Mouse (Mus musculus) G1E-ER4 (cell line): ENCODE results near the gene Fbxl14. TPM values are rescaled to one million over a fixed set of nuclear protein-coding genes. Genes with fewer than 3 reads are reported as not detected.

Experiments used
- GATA1 ChIP-seq: IDR thresholded peaks from one replicate; pipeline ENCODE4 v1.8.0; 2012; ENCODE audit warnings: low read length, inconsistent platforms
- polyA plus RNA-seq: library from polyadenylated mRNA; stranded (reverse); fragments of >175 nt; gene quantifications from 2 replicates; pipeline ENCODE4 v1.2.3, GENCODE M21; 2012

Fbxl14 gene
- polyA plus RNA-seq, 1 experiment = 69.0 TPM

DNA sequence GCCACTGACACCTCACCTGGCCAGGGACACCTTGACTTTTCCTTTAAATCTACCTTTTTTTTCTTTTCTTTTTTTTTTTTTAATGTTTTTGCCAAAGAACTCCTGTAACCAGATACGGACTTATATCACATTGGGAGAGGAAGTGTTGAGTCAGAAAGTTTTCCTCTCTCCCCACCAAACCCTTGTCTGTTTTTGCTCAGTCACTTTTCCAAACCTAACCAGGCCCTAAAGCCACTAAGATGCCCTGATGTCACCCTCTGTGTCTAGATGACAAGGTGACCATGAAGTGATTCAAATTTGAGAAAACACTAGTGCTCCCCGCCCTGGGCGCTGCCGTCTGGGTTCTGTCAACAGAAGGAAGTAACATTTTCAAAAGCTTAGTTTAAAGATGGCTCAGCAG is 20.4 kb upstream of the Fbxl14 start:
- no peak for TF ChIP-seq GATA1

DNA sequence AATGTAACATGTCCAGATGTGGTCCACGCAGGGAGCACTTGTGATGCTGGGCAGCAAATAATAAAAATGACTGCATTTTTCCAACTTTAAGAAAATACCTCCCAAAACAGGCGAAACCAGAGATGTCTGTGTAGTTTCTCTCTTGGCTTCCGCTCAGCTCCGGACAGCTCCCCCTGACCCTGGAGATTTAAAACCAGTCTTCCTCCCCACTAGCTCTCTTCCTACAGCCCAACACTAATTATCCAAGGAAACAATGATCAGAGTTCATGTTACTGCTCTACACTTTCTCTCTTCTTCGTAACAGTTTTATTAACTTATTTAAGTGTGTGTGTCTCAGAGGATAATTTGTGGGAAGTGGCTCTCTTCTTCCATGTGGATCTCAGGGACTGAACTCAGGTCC is 19.1 kb upstream of the Fbxl14 start:
- TF ChIP-seq GATA1 = no peak

DNA sequence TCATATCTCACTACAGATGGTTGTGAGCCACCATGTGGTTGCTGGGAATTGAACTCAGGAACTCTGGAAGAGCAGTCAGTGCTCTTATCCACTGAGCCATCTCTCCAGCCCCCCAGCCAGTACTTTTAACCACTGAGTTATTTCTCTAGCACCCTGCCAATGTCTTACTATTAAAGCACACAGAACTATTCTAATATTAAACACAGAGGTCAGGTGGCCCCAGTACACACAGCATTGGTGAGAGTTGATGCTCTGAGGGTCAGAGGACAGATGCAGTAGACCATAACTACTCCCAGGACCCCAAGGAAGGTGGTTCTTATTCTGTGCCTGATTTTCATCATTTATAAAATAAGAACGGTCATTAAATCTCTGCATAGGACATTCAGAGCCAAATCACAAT is 13.3 kb upstream of the Fbxl14 start:
- TF ChIP-seq GATA1 = no peak

DNA sequence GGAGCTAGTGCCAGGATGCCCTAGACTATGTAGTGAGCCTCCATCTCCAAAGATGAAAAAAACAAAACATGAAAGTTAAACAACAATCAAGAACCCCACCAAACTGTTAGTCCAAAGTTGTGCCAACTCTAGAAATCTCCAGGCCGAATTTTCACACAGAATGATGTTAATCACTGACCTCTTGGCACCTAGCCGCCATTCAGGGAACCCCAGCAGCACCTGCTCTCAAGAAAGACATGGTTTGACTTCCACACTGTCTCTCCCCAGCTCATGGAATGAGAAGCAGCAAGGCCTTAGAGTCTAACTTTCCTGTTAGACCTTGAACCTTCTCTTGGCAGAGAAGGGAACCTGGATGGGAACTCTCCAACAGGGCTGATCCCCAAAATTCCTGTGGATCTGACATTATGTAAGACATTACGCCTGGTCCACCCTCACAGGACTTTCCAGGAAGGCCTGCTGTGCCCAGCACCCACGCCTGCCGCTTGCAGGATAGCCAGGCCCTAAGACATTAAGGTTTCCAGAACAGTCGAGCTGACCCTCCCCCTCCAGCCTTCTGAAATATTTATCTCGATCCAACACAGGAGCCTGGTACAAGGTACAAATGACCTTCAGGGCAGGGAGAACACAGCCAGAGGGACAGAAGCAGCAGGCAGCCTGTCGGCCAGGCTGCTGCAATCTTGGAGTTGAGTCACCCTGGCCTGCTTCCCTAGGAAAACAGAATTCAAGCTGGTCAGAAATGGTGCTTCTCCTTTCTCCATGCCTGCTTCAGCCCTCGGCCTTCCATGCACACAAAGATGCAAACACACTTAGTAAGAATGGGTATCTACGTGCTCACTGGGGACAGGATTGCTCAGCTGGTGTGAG is 12.3 kb upstream of the Fbxl14 start:
- TF ChIP-seq GATA1 = no peak

DNA sequence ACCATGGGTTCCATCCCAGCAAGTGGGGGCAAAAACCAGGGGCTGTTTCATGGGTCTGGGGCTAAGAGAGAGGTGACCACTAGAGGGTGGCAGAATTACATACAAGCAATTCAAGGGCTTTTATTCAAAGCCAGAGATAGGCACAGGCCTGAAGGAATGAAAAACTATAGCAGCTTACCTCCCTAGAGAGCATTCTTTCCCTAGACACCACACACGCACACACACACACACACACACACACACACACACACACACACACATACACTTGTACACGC is 11.7 kb upstream of the Fbxl14 start:
- TF ChIP-seq GATA1 = no peak

DNA sequence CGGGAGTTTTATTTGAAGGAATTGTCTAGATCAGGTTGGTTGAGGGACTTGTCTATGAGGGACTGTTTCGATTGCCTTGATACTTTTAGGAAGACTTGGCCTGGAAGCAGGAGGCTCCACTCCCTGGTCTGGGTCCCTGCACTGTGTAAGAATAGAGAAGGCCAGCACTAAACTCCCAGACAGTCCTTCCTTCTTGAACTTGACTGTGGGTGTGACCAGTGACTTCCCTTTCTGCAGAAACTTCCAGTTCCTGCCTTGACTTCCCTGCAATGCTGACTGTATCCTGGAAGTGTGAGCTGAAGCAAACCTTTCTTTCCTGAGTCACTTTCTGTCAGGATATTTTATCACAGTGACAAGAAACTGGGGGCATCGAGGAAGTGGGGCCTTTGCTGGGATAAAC is 8.7 kb upstream of the Fbxl14 start:
- TF ChIP-seq GATA1 = no peak

DNA sequence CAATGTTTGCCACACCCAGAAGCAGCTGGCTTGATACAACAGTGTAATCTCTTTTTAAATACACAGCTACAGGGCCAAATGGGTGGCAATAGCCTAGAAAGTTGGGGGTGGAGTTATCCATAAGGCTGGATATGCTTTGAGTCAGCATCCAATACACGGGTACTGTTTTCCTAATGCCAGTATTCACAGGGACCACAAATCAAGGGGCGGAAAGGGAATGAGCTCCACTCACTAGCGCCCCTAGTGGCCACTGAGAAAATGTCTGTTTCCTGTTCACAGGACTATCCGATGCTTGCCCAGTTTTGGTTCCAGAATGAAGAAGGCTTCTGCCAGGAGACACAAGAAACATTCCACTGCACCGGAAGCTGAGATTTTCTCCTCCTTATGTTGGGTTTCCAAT is 7.3 kb upstream of the Fbxl14 start:
- TF ChIP-seq GATA1 = no peak

DNA sequence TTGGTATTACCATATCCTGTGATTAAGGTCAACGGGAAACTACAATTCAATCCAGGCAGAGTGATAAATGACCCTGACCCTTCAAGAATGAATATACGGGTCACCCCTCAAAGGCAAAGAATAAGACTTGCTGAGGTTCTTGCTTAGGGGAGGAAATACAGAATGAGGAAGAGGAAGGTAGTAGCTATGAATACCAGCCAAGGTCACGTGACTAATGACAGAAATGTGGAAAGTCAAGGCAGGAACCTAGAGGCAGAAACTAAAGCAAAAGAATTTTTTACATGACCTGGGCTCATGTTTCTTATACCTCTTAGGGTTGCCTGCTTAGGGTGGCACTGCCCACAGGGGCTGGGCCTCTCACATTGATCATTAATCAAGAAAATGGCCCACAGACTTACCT is 6.8 kb upstream of the Fbxl14 start:
- TF ChIP-seq GATA1 = no peak

DNA sequence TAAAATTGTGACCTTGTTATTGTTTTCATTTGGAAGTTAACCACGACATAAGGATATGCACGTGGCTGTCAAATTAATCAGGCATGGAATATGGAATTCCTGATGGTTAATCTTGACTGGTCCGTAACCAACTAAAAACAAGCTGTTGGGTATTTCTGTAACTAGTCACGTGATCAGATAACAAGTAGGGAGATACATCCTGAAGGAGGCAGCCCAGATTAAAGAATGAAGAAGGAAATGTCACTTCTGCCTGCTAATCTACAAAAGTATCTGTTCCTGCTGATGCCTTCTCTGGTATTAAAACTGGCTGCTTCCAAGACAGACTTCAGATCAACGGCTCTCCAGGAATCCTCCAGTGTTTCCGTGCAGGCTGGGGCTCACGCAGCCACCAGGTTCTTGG is 6.0 kb upstream of the Fbxl14 start:
- peak; percentile 41 for TF ChIP-seq GATA1

DNA sequence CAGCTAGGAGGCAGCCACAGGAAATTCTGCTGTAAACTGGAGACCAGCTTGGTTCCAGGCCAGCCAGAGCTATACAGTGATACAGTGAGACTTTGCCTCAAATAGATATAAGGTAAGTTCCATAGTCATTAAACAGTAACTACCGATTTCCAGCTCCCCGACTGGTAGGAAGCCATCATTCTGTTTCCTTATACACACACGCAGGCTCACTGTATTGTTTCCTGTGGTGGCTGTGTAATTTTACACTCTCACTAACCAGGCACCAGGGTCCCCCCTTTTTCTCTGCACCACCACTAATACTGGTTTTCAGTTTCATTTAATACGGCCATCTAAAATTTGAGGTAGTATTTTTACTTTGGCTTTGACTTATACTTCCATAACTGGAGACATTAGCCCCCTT is 5.5 kb upstream of the Fbxl14 start:
- no peak for TF ChIP-seq GATA1

DNA sequence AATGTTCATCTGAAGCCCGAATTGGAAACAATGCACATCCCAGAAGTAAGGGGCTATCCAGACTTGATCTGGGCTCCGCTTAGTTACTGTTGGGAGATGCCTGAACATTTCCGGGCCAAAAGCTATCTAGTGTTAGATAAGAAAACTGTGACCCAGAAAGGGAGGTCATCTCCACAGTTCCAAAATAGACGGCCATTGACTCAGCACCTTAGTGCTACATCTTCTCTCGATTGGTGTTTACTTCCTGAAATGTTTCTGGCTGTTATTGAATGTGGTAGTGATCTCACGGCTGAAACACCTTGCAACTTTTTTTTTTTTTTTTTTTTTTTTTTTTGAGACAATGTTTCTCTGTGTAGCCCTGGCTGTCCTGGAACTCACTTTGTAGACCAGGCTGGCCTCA is 3.5 kb upstream of the Fbxl14 start:
- no peak for TF ChIP-seq GATA1

DNA sequence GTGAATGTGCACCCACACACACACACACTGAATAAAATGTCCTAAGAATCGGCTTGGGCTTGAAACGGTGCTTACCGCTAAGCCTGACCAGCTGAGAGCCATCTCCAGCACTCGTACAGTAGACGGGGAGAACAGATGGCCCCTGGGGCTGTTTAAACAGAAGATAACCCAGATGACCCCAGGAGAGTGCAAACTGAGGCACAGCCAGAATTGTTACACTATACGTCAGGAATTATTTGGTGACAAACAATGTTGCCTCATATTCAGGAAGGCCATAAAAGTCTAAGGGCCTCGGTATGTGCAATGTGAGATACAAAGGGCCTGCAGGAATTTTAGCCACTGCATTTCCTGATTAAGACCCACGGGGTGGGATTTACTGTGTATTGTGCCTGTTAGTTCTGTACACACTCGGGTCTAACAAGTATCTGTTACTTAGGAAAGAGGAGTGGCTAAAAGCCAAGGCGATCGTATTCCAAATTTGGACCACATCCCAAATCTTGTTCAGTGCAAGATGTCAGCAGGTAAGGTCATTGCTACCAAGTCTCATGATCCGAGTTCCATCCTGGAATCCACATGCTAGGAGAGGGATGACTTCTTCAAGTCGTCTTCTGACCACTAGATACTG is 1.7 kb upstream of the Fbxl14 start:
- TF ChIP-seq GATA1 = no peak

DNA sequence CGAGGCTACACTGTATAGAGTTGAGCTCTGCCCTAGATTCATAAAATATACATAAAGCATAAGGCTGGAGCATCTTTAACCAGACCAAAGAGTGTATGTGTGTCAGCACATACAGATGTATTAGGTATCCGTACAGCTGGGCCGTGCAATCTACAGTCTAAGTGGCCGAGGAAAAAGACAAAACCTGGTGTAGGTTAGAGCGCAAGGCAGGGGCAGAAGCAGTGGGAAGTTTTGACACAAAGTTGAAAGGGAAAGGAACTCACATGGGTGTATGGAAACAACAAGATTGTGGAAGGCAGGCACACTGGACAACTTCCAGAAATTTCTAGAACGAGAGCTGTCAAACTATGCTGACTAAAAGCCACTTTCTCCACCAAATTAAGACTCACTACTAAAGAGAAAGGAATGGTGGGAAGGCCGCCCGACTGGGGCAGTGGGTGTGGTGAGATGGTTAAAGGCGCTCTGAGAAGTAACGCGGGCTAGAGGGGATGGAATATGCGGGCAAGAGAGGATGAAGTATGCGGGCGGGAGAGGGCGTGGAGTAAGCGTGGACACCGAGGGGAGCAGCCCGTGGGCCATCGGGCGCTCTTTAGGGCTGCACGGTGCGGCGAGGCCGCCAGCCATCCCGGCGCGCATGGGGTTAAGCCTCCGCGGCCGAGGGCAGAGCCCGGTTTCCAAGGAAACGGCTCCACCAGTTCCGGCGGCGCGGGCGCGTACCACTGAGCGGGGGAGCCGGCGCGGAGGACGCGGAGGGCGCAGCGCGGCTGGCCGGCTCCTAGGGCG is 717 bp upstream of the Fbxl14 start:
- TF ChIP-seq GATA1 = no peak

DNA sequence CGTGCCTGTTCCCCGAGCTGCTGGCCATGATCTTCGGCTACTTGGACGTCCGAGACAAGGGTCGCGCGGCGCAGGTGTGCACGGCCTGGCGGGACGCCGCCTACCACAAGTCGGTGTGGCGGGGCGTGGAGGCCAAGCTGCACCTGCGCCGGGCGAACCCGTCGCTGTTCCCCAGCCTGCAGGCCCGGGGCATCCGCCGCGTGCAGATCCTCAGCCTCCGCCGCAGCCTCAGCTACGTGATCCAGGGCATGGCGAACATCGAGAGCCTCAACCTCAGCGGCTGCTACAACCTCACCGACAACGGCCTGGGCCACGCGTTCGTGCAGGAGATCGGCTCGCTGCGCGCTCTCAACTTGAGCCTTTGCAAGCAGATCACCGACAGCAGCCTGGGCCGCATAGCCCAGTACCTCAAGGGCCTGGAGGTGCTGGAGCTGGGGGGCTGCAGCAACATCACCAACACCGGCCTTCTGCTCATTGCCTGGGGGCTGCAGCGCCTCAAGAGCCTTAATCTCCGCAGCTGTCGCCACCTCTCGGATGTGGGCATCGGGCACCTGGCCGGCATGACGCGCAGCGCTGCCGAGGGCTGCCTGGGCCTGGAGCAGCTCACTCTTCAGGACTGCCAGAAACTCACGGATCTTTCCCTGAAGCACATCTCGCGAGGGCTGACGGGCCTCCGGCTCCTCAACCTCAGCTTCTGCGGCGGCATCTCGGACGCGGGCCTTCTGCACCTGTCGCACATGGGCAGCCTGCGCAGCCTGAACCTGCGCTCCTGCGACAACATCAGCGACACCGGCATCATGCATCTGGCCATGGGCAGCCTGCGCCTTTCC is 623 bp downstream of the Fbxl14 start:
- no peak for TF ChIP-seq GATA1

DNA sequence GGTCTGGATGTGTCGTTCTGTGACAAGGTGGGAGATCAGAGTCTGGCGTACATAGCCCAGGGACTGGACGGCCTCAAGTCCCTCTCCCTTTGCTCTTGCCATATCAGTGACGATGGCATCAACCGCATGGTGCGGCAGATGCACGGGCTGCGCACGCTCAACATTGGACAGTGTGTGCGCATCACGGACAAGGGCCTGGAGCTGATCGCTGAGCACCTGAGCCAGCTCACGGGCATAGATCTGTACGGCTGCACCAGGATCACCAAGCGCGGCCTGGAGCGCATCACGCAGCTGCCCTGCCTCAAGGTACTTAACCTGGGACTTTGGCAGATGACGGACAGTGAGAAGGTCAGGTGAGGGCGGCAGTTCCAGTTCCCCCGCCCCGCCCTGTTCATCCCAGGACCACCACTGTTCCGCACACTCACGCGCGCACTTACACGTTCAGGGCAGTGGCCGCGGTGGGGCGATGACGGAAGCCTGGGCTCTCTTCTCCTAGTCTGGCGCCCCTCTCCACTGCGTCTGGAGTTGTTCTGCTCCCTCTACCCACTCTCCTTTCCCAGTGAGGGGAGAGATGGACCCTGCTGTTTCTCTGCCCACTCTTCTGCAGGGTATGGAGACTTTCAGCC is 1.4 kb downstream of the Fbxl14 start:
- TF ChIP-seq GATA1 = no peak
